Mouse (Mus musculus) CH12.LX (cell line): Measurements from ENCODE around the gene Gm45618. TPM values are rescaled to one million over a fixed set of nuclear protein-coding genes. Genes with fewer than 3 reads are reported as not detected.
"Not testable (repeated sequence)": the region's sequence is repeated elsewhere in the genome, so short reads cannot be mapped to it uniquely, and the experiment has no call there.

Experiments
- DNase-seq: peaks from one replicate; pipeline ENCODE4 v3.0.0-alpha.2; 2013; ENCODE audit errors: extremely low read depth
- H3K27ac ChIP-seq: 2 replicates; pipeline ENCODE4 v1.5.1; 2012; ENCODE audit warnings: low read depth, mild to moderate bottlenecking, control low read depth, moderate library complexity; ENCODE audit not compliant: insufficient read depth
- H3K27me3 ChIP-seq: replicated peaks from 2 replicates; pipeline ENCODE3; 2012; ENCODE audit warnings: inconsistent platforms
- H3K36me3 ChIP-seq, 2 experiments: replicated peaks in 1 of 2; 2 replicates each; pipeline versions ENCODE3 to v1.6.1; 2012; ENCODE audit warnings: inconsistent platforms in 1 of 2, low read length in 1 of 2, mild to moderate bottlenecking in 1 of 2, mixed read lengths in 1 of 2, moderate library complexity in 1 of 2; ENCODE audit not compliant: control insufficient read depth in 1 of 2, insufficient read depth in 1 of 2
- H3K4me1 ChIP-seq, 2 experiments: 2 replicates each; pipeline ENCODE4 v1.6.1; 2012; ENCODE audit warnings: inconsistent platforms in 1 of 2, moderate library complexity in 1 of 2; ENCODE audit not compliant: insufficient read depth in 2 of 2, control insufficient read depth in 1 of 2
- H3K4me2 ChIP-seq: 2 replicates; pipeline ENCODE4 v1.6.1; 2012; ENCODE audit warnings: low read depth, mild to moderate bottlenecking, control low read depth; ENCODE audit not compliant: poor library complexity, insufficient read depth, severe bottlenecking
- H3K4me3 ChIP-seq, 3 experiments: fragments of 150-350 bp in 1 of 3; sonication (generic) in 1 of 3; replicated peaks in 1 of 3; 2 replicates each; pipeline versions ENCODE3 to v1.5.1; 2011 to 2012; ENCODE audit warnings: low read depth in 2 of 3, low read length in 2 of 3, mild to moderate bottlenecking in 2 of 3, moderate library complexity in 2 of 3, control low read depth in 1 of 3, improper control_type of control experiment in 1 of 3, inconsistent platforms in 1 of 3, mixed read lengths in 1 of 3; ENCODE audit not compliant: poor library complexity in 1 of 3
- H3K79me2 ChIP-seq: replicated peaks from 2 replicates; pipeline ENCODE4 v1.6.1; 2012; ENCODE audit warnings: mild to moderate bottlenecking, moderate library complexity; ENCODE audit not compliant: control insufficient read depth, poor library complexity, insufficient read depth, severe bottlenecking; ENCODE audit errors: extremely low read depth
- H3K9ac ChIP-seq: 2 replicates; pipeline ENCODE4 v1.6.1; 2012; ENCODE audit warnings: low read depth, mild to moderate bottlenecking, control low read depth, moderate library complexity; ENCODE audit not compliant: insufficient read depth
- H3K9me3 ChIP-seq: replicated peaks from 2 replicates; pipeline ENCODE3; 2012; ENCODE audit warnings: low read length, inconsistent platforms, mixed read lengths
- CTCF ChIP-seq, 2 experiments: IDR thresholded peaks in 1 of 2; conservative IDR thresholded peaks in 1 of 2; 2 replicates each; pipeline ENCODE4 v1.5.1; 2011 to 2012; ENCODE audit warnings: low read depth in 2 of 2, low read length in 2 of 2, improper control_type of control experiment in 1 of 2, inconsistent platforms in 1 of 2, mild to moderate bottlenecking in 1 of 2, moderate library complexity in 1 of 2
- EP300 ChIP-seq: IDR thresholded peaks from 2 replicates; pipeline ENCODE4 v1.6.1; 2011; ENCODE audit warnings: low read length, improper control_type of control experiment
- MAZ ChIP-seq: IDR thresholded peaks from 2 replicates; pipeline ENCODE4 v1.6.1; 2012; ENCODE audit warnings: low read depth, mild to moderate bottlenecking, inconsistent platforms, low read length, improper control_type of control experiment, moderate library complexity
- NELFE ChIP-seq: IDR thresholded peaks from 2 replicates; pipeline ENCODE4 v1.6.1; 2011; ENCODE audit warnings: low read depth, low read length, improper control_type of control experiment
- NRF1 ChIP-seq: IDR thresholded peaks from 2 replicates; pipeline ENCODE4 v1.6.1; 2014; ENCODE audit warnings: low read depth, mild to moderate bottlenecking, inconsistent platforms, low read length, improper control_type of control experiment, moderate library complexity
- POLR2AphosphoS2 ChIP-seq: IDR thresholded peaks from 2 replicates; pipeline ENCODE4 v1.6.1; 2011; ENCODE audit warnings: low read depth, low read length, improper control_type of control experiment
- RAD21 ChIP-seq: IDR thresholded peaks from 2 replicates; pipeline ENCODE4 v1.6.1; 2011; ENCODE audit warnings: low read depth, mild to moderate bottlenecking, low read length, improper control_type of control experiment, moderate library complexity
- SMC3 ChIP-seq: IDR thresholded peaks from 2 replicates; pipeline ENCODE4 v1.6.1; 2011; ENCODE audit warnings: low read depth, low read length, improper control_type of control experiment
- TCF12 ChIP-seq: IDR thresholded peaks from 2 replicates; pipeline ENCODE4 v1.6.1; 2014; ENCODE audit warnings: low read depth, mild to moderate bottlenecking, inconsistent platforms, low read length, improper control_type of control experiment
- dilution Hi-C: fragments of 300-500 bp; cut with MboI; formaldehyde crosslinking; loops from 2 replicates; pipeline ENCODE4 v1.14.3; 2020; ENCODE audit warnings: low sequenced_read_pairs; ENCODE audit not compliant: extremely low pct_unique_long_range_greater_than_20kb, extremely low pct_ligation_motif_present
- in situ Hi-C: fragments of 300-500 bp; cut with MboI; formaldehyde crosslinking; loops from 3 replicates; pipeline ENCODE4 v1.14.3; 2019; ENCODE audit warnings: low sequenced_read_pairs, low pct_ligation_motif_present, low pct_unique_long_range_greater_than_20kb, mixed read lengths
- polyA plus RNA-seq: library from polyadenylated mRNA; unstranded; fragments of >175 nt; gene quantifications from 2 replicates; pipeline ENCODE4 v1.2.1, GENCODE M21; 2012; ENCODE audit warnings: low read depth; ENCODE audit not compliant: insufficient read length
- total RNA-seq, 2 experiments: library from RNA; depleted of rRNA; stranded (reverse); fragments of 300-350 nt in 1 of 2; fragments of >200 nt in 1 of 2; gene quantifications; 2 replicates each; pipeline ENCODE4 v1.2.3; 2012 to 2014

Gene Gm45618
- total RNA-seq (2012; rRNA removed) = not detected in 2 replicates
- not detected in 2 replicates for total RNA-seq (2014; rRNA removed)
- polyA plus RNA-seq = not detected in 2 replicates

GRCm38 (mm10) chr7:142120629-142121028 lies at the start of gene Gm45618:
TSS of gene Gm45618 (minus strand) at chr7:142120729.
- H3K9me3 ChIP-seq, H3K79me2 ChIP-seq, H3K4me3 ChIP-seq, H3K4me2 ChIP-seq, H3K27ac ChIP-seq, in situ Hi-C loops, dilution Hi-C loops, DNase-seq, H3K9ac ChIP-seq, H3K36me3 ChIP-seq, H3K4me1 ChIP-seq: not testable (repeated sequence)
- peaks cover 79% of the 10 kb centered on the region for H3K27me3 ChIP-seq

- no peaks in the 10 kb centered on the region for H3K9me3 ChIP-seq
- no peaks in the 10 kb centered on the region for H3K79me2 ChIP-seq
- H3K36me3 ChIP-seq = no peaks in the 10 kb centered on the region
- H3K4me3 ChIP-seq = no peak overlapping the region
- H3K4me1 ChIP-seq = no peaks in the 10 kb centered on the region
- in situ Hi-C loops (no loop called here), dilution Hi-C loops (no loop called here)
- H3K27ac ChIP-seq = no peak overlapping the region
- peak; percentile 29 for DNase-seq
- TF ChIP-seq SMC3 = peak; percentile 57
- TF ChIP-seq NRF1 = no peak
- no peak for TF ChIP-seq POLR2AphosphoS2
- TF ChIP-seq EP300 = no peak
- TF ChIP-seq CTCF (conservative IDR thresholded peaks at IDR 0.05 in 1 of 2, IDR thresholded peaks at IDR 0.05 in 1 of 2; ENCODE audit: low read depth in 2 of 2, low read length in 2 of 2) = peak; percentile 62 to 88
- no peak for TF ChIP-seq TCF12
- peak; percentile 86 for TF ChIP-seq RAD21
- TF ChIP-seq MAZ = no peak
- peak; percentile 36; the same call in 1 of the 2 replicates for TF ChIP-seq NELFE
- no peak overlapping the region for H3K4me2 ChIP-seq
- no peak overlapping the region for H3K9ac ChIP-seq
- peaks cover 49% of the 10 kb centered on the region for H3K27me3 ChIP-seq
These were observed 49.3 kb upstream of the Gm45618 start for GRCm38 (mm10) chr7:142169836-142170235.

- dilution Hi-C loops, in situ Hi-C loops, DNase-seq: not testable (repeated sequence)
These were observed 45.1 kb upstream of the Gm45618 start, which contains the start of gene Gm4553 for GRCm38 (mm10) chr7:142165639-142166038. TSS of gene Gm4553 (minus strand) at chr7:142165739.

More at GRCm38 (mm10) chr7:142165639-142166038, 45.1 kb upstream of the Gm45618 start, which contains the start of gene Gm4553:
- H3K4me1 ChIP-seq, H3K27ac ChIP-seq, H3K79me2 ChIP-seq, H3K9me3 ChIP-seq, H3K4me3 ChIP-seq, H3K9ac ChIP-seq, H3K36me3 ChIP-seq, H3K4me2 ChIP-seq: not testable (repeated sequence)
- peaks cover 55% of the 10 kb centered on the region for H3K27me3 ChIP-seq
